Mouse (Mus musculus): ENCODE data around the gene Lrp2. TPM values are rescaled to one million over a fixed set of nuclear protein-coding genes. Genes with fewer than 3 reads are reported as not detected.

The Lrp2 gene
- total RNA-seq, 2 experiments from 2014 or later, result not detected

- DNase-seq, result no peak
Observed at GRCm38 (mm10) chr2:69400866-69401604, 184.8 kb downstream of the Lrp2 start.

GRCm38 (mm10) chr2:69396760-69397435, 189.0 kb downstream of the Lrp2 start:
- no peak for DNase-seq

- no peak for DNase-seq
Observed at GRCm38 (mm10) chr2:69395597-69396248, 190.1 kb downstream of the Lrp2 start.

- no peak for DNase-seq
Observed at GRCm38 (mm10) chr2:69393947-69394346, 191.9 kb downstream of the Lrp2 start.

GRCm38 (mm10) chr2:69386118-69386871, 199.6 kb downstream of the Lrp2 start:
- DNase-seq, result no peak

GRCm38 (mm10) chr2:69382838-69383237, 203.0 kb downstream of the Lrp2 start:
- DNase-seq, result no peak

GRCm38 (mm10) chr2:69381740-69382139, 204.1 kb downstream of the Lrp2 start:
- no peak for DNase-seq

- DNase-seq, result no peak
Observed at GRCm38 (mm10) chr2:69380281-69380680, 205.6 kb downstream of the Lrp2 start, which contains the start of gene Dhrs9. TSS of gene Dhrs9 (plus strand) at chr2:69380445.

GRCm38 (mm10) chr2:69379801-69380200, 206.1 kb downstream of the Lrp2 start:
- DNase-seq, result no peak

GRCm38 (mm10) chr2:69376780-69377179, 209.1 kb downstream of the Lrp2 start:
- DNase-seq, result no peak

Other genes with a start within 250 kb of the Lrp2 start
- gene Abcb11, start 243.4 kb downstream of the Lrp2 start, total RNA-seq (2021), result not detected
- gene Dhrs9, start 205.6 kb downstream of the Lrp2 start, total RNA-seq (2021), result under 1 TPM in 1 of 2 experiments, not detected in 1; 0.05 TPM
- gene Bbs5, start 61.1 kb upstream of the Lrp2 start, total RNA-seq (2021), result 1 to 10 TPM; 3.2 to 3.8 TPM
- 100 to 1,000 TPM; 488 to 676 TPM for gene Klhl41, start 84.1 kb upstream of the Lrp2 start, total RNA-seq (2021)
- gene Fastkd1, start 127.5 kb upstream of the Lrp2 start, total RNA-seq (2021), result 10 to 100 TPM; 14.5 to 15.9 TPM
- 10 to 100 TPM; 24.8 to 30.7 TPM for gene Ppig, start 136.5 kb upstream of the Lrp2 start, total RNA-seq (2021)
- under 1 TPM; 0.43 TPM for gene Ccdc173, start 203.5 kb upstream of the Lrp2 start, total RNA-seq (2021)
- 10 to 100 TPM; 15.1 to 17.3 TPM for gene Phospho2, start 203.6 kb upstream of the Lrp2 start, total RNA-seq (2021)
- 10 to 100 TPM; 14.1 to 19.0 TPM for gene Klhl23, start 235.9 kb upstream of the Lrp2 start, total RNA-seq (2021)

Measured in gastrocnemius, postnatal 25 days (tissue).